Mouse (Mus musculus) liver, adult 2 months (tissue): ENCODE data around the gene Lrrc38.

Experiments used
- CTCF ChIP-seq: fragments of 200-500 bp; IDR thresholded peaks from 2 replicates; pipeline ENCODE4 v1.5.1; 2011; ENCODE audit warnings: low read depth, low read length, control low read depth
- POLR2A ChIP-seq: fragments of 200-500 bp; IDR thresholded peaks from 2 replicates; pipeline ENCODE4 v1.6.1; 2011; ENCODE audit warnings: low read length, control low read depth; ENCODE audit not compliant: insufficient read depth; ENCODE audit errors: extremely low read depth

DNA sequence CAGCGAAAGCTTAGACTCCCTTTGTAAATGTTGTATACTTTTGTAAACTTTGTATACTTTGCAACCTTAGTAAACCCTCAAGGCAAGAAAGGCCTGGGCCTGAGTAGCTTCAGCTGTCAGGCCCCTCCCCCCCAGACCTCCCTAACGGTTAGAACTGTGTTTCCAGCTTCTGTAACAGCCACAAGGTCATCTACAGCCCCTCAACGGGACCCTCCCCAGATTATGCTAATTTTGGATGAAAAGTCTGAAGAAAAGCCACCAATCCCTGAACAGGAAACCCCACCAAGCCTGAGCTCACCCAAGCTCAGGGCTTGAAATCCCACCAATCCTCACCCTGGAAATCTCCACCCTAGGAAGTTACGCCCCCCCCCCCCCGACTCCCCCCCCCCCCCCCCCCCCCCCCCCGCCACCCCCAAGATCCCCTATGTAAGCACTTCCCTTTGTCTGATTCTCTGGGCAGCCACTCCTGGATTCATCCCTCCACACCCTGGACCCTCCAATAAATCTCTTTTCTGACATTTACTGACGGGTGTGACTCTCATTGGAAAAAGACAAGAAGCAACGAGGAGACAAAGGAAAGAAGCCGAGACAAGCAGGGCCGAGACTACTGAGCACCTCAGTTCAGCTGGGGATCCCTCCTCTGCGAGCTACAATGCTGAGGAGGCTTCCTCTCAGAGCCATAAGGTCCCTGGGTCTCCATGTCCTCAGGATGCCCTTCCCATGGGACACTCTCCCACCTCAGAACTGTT lies 25.2 kb upstream of the Lrrc38 start:
- no peak for TF ChIP-seq CTCF
- TF ChIP-seq POLR2A = no peak
